Mouse (Mus musculus) layer of hippocampus, adult 9-10 months (tissue): ENCODE results near the gene Cotl1.

ENCODE experiments used
- DNase-seq: peaks from one replicate; pipeline ENCODE4 v3.0.0; 2022; ENCODE audit warnings: low spot score

The Cotl1 gene

DNA sequence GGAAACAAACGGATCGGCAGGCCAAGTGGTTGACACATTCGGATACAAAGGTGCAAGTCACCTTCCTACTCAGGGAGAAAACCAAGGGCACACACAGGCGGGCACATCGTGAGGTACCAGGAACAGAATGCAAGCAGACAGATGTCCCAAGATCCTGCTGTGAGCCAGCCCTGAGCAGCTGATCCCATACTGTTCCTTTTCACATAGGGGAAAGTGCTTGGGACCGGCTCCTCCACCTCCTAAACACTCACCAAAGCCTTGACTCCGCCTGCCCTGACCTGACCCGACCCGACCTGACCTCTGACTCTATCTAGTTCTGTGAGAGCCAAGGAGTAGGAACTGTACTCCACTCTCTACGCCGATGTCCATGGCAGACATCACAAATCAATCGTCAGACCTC lies 22.9 kb downstream of the Cotl1 start:
- no peak for DNase-seq

DNA sequence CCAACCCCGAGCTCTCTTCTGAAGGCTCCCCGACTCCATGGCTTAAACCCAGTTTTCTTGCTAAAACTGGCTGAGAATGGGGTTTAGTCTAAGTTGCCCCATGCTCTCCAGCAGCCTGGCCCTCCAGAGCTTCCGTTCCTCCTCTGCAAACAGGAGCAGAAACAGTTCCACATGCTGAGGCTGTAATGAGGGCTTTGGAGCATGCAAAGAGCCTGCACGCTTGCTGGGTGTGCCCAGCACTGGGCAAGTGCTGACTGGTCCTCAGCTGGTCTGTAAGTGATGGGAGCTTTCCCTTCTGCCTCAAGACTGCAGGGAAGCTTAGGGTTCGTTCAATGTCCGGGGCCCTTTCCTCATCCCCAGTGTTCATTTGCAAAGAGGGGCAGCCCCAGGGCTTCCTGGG lies 24.1 kb downstream of the Cotl1 start:
- no peak for DNase-seq

DNA sequence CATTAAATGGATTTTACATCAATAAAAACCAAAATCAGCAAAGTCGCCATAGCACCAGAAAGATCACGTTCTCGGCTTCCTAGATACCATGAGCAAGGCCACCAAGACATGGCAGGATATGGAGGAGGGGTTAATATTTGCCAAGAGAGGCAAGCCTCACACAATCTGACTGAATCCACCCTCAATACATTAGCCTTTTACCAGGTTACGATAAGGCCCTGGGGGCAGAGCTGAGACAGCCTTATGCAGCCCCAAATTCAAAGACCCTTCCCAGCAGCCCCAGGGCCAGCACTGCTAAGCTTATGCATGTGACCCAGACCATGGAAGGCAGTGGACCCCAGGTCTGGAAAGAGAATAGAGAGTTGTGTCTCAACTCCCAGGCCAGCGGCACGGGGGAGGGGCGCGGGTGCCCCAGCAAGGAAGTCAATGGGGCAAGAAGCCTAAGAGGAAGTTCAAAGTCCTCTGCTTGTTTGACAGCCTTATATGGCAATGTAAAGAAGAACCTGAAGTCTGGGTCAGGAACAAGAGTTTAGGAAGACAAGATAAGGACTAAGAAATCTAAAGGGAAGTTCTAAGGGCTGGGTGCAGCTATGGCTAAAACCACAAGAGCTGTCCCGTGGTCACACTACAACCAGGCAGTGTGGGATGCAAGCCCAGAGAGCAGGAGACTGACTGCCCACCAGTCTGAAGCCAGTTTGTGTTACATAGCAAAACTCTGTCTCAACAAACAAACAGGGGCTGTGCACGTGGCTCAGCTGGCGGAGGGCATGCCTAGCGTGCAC lies 27.5 kb downstream of the Cotl1 start:
- no peak for DNase-seq

DNA sequence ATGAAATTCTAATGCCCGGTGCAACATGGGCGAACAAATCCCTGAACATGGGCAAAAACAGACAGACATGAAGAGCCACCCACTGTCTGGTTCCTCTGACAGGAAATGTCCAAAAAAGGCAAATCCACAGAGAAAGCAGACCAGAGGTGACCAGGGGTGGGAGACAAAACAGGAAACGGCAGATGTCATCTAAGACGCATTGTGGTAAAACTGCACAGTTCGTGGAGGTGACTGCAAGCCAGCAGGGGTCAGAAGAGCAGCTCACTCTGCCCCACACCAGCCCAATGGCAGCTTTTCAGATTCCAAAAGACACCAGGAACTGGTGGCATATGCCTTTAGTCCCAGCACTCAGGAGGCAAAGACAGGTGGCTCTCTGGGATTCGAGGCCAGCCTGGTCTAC lies 28.4 kb downstream of the Cotl1 start:
- DNase-seq: no peak

DNA sequence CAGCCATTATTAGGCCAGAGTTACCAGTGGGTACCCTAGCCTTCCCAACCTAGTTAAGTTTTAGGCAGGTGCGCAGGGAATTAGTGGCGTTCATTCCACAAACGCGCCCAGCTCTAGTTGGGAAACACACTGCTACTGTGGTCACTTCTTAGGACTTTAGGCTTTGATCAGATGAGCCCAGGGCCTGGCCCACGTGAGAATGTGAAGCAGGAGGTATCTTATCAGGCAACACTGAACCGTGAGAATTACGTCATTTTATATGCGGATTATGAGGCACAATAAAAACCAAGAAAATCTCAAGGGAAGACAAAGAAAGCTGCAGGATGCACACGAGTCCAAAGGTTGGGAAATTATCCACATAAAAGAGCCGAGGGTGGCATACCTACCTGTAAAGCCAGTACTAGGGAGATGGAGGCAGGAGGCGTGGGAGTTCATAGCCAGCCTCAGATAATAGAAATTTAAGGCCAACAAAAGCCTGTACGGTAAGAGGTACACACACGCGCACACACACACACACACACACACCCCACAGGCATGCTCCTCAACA lies 29.3 kb downstream of the Cotl1 start:
- DNase-seq: no peak

DNA sequence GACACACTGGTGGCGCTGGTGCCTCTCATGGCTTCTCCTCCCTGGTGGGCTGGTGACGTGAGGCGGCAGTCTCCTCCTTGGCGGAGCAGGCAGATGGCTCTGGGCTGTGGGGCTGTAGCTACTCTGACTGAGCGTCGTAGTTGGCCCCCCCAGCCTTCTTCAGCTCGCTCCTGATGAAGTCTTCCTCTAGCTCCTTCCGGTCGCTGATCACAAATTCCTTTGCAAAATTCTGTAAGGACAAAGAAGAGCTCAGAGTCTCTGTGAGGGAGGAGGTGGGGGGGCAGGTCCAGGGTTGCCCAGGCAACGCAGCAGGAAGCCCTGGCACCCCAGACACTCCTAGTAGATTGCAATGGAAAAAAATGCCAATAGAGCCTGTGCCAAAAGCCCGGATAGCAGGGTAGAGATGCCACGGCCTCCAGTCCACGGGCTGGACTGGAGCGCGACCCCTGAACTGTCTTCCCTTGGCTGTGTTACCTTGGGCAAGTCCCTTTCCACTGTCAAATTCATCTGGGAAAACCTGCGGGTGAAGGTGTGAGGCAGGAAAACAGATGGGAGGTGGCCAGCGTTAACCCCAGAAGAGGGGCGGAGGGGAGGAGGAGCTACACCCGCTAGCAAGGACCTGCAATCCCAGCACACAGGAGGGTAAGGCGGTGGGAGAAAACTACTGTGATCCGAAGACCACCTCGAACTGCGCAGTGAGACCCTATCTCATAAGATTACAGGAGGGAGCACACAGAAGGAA lies 30.0 kb downstream of the Cotl1 start:
- no peak for DNase-seq

DNA sequence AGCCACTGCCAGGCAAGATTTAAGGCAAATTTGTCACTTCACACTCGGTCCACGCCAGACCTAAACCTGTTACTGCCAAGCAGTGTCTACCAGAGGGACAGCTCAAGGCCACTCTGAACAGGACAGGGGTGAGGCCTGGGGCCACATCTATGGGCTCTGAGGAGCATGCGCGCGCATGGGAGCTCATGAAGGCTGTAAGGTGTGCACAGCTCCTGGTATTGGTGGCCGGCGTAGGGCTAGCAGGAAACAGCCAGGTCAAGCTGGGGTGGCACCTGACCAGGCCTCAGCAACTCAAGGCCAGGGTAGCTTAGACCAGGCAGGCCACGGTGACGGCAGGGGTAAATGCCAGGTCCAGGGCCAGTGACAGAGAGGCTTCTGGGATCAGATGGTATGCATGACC lies 30.7 kb downstream of the Cotl1 start:
- DNase-seq: no peak

DNA sequence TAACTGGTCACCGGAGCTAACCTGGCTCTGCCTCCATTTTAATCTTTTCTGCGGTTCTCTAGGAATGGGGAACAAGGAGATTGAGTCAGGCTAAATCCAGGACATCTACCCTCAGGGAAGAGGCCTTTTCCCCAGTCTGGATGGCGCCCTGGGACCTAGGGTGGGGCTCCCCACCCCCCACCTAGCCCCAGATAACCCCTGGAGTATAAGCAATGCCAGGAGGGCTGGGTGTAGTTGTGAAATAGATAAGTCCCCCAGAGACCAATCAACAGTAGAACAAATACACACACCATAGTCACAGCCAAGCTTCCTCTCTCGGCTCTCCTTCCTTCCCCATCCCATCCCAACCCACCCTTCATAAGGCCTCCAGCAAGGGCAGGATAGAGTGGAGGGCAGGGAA lies 32.7 kb downstream of the Cotl1 start:
- DNase-seq: no peak

DNA sequence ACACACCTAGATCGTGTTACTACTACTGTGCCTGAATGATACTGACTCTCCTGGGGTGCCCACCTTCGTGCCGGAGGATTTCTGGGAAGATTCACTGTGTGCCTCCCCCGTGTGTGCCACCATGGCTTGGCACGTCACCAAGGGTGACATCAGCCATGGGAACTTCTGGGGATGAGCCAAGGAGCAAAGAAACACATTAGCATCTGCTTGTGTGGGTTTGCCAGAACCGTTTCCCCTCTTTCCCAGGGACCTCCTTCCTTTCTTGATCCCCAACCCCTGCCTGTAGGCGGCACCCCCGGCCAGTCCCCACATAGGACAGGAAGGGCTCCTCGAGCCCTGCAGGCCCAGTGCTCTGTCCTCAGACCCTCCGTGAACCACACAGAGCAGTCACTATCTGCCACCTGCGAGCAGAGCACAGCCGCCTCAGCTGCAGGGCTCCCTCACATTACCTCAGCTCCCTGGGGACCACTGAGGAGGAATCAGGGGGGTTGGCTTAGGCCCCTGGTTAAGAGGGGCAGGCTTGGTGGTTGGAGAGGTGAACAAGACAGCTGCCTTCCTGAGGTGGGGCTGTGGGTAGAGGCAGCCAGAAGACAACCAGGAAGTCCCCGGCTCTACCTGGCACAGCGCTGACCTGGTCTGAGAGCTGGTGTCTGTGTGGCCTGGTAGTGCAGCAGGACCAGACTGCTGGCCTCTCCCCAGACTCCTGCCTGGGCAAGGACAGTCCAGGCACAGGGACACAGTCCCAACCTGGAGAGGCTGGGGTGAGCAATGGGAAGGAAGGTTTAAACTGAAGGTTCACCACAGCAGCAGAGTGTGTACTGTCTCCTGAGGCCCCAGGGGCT lies 33.7 kb downstream of the Cotl1 start:
- DNase-seq: no peak

DNA sequence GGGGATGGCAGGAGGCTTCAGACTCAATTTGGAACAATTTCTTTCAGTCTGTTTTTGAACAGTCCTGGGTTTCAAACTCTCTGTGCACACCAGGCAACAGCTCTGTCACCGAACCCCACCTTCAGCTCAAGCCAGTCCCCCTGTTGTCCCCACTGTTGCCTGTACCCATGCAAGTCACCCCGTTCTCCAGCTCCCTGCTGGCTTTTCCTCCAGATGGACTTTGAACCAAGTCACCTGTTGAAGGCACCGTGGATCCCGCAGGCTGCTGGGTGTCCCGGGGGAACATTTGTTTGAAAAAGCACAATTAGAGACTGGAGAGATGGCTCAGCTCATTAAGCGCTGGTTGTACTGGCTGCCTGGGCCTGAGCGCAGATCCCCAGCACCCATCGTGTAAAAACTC lies 35.1 kb downstream of the Cotl1 start:
- DNase-seq: no peak

DNA sequence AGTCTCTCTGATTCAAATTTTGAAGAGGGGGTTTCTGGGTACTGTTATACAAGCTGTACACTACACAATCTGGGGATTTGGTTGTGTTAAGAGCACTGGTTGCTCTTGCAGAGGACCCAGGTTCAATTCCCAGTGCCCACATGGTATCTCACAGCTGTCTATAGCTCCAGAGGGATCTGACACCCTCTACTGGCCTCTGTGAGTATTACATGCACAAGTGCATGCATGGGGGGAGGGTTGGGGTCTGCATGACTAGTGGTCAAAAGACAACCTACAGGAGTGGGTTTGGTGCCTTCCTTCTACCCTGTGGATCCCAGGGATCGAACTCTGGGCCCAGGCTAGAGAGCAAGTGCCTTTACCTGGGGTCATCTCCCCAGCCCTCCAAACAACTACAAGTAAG lies 37.8 kb downstream of the Cotl1 start:
- no peak for DNase-seq

DNA sequence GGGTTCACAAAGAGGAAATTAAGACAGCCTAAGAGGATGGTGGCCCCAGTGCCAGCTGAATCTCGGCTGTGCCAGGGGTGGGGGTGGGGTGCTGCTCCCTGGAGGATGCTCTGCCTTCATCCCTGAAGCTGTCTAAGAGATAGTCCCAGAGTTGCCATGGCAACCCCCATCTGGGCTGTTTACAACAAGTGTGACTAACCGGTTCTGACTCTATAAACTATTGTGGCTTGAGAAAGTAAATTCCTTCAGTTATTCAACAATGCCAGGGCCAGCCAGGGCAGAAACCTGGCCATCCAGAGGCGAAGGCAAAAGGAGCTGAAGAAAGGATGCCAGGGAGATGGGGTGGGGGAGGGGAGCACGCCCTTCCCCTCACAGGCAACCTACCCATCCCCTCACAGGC lies 39.2 kb downstream of the Cotl1 start:
- DNase-seq: no peak

DNA sequence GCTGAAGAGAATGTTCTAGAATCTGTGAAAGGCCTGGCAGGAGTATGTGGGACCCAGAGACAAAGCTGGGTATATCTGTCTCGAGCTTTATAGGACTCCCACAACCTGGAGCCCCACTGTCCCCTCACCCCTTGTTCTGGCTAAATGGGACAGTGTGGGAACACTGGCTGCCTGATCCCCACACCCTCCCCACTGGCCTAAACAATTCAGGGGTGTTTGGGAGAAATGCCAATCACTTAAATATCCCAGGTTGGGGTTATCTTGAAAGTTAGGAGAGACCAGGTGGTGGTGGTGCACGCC lies 41.4 kb downstream of the Cotl1 start:
- DNase-seq: no peak

DNA sequence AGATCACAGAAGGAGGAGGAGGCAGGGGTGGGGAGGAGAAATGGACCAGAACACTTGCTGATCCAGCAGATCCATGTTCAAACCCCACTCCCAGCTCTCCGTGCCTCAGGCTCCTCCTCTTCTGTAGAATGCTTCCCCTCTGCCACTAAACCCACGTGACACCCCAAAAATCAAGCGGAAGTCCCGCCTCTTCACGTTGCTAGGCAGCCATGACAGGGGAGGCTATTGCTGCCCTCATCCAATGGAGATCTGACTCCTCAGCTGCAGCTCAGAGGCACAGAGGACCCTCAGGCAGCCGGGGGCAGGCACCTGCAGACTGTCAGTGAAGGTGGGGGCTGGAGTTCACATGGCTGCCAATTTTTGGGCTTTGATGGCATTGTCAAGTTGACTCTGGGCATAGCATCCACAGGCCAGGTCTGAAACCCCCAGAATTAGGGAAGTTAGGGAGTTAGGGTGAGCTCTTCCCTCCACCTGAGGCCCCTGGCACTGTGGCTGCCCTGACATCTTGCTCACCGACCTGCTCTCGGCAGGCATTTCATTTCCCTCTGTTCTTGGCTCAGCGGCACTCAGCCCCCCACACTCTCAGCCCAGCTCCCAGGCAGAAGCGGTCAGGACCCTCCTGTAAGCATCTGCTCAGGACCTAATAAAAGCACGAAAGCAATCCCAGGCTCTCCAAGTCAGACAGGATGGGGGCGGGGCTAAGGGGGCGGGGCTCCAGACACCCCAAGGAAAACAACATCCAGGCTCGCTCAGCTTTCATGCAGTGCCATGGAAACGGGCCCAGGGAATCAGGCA lies 42.0 kb downstream of the Cotl1 start:
- no peak for DNase-seq

DNA sequence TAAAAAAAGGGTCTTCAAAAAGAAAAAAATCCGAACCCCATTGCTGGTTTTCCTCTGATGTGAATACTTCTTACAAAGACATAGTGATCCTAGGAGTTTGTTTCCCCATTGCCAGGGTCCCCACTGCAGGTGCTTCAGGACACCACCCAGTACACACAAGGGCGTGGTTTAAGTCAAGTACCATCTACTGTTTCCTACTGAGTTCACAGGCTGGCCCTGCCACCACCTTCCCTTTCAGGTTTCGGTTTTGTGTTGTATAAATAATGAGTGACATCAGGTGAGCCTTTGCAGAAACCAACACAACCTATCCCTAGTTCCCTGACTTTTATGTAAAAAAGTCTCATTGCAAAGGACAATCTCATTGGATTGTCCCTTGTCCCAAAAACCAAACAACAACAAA lies 44.7 kb downstream of the Cotl1 start:
- no peak for DNase-seq

DNA sequence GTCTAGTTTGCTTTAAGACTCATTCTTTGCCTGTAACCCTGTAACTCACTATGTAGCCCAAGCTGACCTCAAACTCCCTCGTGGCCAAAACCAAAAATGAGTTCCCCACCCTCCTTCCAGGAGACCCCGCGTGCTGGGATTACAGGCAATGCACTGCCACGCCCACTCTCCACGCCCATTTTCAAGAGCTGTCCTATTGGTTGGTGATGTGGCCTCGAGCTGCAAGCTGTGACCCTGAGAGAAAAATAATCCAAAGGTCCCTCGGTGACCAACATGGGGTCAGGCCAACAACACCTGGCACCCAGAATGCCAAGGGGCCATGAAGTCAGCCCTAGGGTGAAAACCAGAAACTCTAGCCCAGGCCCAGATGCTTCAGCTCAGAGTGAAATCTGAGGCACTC lies 45.7 kb downstream of the Cotl1 start:
- DNase-seq: no peak

DNA sequence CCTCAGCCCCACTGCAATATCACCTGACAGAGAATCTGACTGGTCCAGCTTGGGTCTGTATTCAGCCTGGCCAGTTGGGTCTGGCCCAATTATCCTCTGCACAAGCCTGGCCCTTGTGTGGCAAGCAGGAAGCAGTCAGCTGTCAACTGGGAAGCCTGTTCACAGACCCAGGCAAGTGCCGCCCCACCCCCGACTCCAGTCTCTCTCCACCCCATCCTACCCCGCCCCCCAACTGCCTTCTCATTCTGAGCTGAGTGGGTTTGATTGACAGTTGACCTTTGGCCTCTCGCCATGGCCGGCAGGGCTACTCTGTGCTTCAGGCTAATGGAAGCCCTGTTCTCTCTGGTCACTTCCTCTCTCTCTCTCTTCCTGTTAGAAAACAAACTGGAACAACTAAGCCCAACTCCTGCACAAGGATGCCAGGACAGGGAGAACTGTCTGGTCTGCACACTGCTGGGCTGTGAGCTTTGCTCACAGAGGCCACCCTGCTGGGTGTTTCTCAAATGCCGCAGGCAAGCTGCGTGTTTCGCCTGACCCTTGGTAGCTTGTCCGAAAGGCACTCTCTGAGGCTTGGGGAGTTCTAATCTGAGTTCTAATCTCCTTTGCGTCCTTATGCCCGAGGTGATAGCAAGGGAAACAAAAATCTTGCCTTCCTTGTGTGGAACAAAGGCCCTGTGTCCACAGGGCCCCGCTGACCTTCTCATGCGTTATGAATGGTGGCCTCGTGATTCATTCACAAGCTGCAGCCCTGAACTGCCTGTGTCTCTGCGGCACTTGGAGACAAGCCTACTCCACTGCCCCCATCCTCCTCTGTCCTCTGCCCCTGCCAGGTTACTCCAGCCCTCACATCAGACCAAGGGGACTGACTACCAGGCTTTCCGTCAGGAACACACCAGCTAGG lies 48.3 kb downstream of the Cotl1 start:
- no peak for DNase-seq

DNA sequence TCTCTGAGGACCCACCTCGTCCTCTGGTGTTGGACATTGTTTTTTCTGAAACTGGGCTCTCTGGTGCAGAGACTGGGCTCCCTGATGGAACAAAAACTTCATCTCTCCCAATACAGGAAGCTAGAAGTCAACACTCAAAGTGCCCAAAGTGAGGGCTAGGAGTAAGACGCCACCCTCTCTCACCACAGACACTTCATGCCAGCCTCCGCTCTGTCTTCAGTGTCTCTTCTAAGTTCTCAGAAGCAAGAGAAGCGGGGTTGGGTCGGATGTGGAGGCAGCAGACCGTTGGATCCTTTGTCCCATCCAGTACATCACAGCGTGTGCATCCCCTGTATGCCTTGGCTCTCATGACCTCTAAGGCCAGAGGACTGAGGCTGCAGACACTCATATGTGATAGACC lies 50.8 kb downstream of the Cotl1 start:
- DNase-seq: no peak

DNA sequence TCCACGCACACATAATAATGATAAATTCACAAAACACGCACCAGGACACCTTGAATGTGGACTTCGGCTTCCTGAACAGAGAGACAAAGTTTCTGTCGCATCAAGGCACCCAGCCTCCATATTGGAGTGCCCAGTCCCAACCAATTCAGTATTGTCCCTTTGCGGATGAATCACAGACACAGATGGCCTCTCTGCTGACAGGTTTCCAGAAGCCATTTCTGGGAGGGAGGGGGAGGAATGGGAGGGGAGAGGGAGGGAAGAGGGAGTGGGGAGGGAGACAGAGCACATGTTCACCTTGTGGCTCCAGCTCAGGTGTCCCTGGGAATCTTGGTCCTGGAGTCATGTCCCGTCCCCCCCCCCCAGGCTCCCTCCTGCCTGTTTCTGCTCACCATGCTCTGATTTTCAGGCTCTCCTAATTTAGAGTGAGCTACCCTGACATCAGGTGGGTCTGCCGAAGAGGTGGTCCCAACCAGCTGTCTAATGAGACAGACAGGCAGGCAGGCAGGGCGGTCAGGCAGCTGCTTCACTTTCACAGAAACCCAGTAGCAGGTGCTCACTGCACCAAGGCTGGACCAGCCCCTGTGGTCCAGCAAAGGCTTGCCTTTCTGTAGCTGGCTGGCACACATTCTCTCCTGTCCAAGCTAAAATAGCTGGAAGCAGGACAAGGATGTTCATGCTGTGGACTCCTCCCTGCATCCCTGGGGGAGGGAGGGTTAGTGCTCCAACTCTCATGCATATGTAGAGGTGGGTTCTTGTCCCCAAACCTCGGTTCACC lies 51.5 kb downstream of the Cotl1 start:
- no peak for DNase-seq

DNA sequence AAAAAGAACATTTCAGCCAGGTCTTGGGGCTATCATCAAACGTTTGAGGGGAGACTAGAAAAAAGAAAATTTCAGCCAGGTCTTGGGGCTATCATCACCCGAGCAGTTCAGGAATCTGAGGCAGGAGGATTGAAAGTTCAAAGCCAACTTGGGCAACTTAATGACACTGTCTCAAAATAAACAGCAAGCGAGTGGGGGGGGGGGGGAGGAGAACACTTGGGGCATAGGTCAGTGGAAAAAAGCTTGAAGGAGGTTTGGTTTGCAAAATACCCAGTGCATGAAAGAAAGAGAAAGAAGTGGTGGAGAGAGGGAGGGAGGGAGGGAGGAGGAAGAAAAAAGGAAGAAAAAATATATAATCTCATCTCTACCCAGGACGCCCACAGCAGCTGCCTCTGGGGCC lies 53.0 kb downstream of the Cotl1 start:
- no peak for DNase-seq
